Mouse (Mus musculus) bone marrow, adult 2 months (tissue): ENCODE data around the gene Pigp. TPM values are rescaled to one million over a fixed set of nuclear protein-coding genes. Genes with fewer than 3 reads are reported as not detected.

Source experiments
- H3K27ac ChIP-seq: fragments of 200-500 bp; 2 replicates; pipeline ENCODE4 v1.5.1; 2012; ENCODE audit warnings: low read depth, mild to moderate bottlenecking, control low read depth, inconsistent platforms, low read length; ENCODE audit not compliant: control insufficient read depth, poor library complexity, insufficient read depth
- H3K4me1 ChIP-seq: fragments of 200-500 bp; 2 replicates; pipeline ENCODE4 v1.6.1; 2011; ENCODE audit warnings: low read length; ENCODE audit not compliant: control insufficient read depth, insufficient read depth
- H3K4me3 ChIP-seq: fragments of 200-500 bp; replicated peaks from 2 replicates; pipeline ENCODE3; 2011; ENCODE audit warnings: mild to moderate bottlenecking, low read depth, low read length, control low read depth; ENCODE audit not compliant: control insufficient read depth
- CTCF ChIP-seq: fragments of 200-500 bp; IDR thresholded peaks from 2 replicates; pipeline ENCODE4 v1.5.1; 2011; ENCODE audit warnings: low read length, control low read depth; ENCODE audit not compliant: control insufficient read depth, insufficient read depth
- POLR2A ChIP-seq: fragments of 200-500 bp; IDR thresholded peaks from 2 replicates; pipeline ENCODE4 v1.6.1; 2011; ENCODE audit warnings: low read depth, mild to moderate bottlenecking, control low read depth, low read length, borderline replicate concordance; ENCODE audit not compliant: control insufficient read depth
- WGBS: fragments of 180-500 bp; shearing (Covaris S2); methylation state at CpG from one replicate; pipeline ENCODE4 v1.1.7; 2018; 5-methylcytosine and 5-hydroxymethylcytosine counted together
- polyA plus RNA-seq: library from polyadenylated mRNA; stranded (reverse); fragments of >200 nt; gene quantifications from 2 replicates; pipeline ENCODE4 v1.2.4, GENCODE M21; 2011; ENCODE audit warnings: low replicate concordance; ENCODE audit not compliant: missing spikeins, insufficient read depth, insufficient read length

Pigp gene
- polyA plus RNA-seq, 1 experiment: 13.0 TPM

DNA sequence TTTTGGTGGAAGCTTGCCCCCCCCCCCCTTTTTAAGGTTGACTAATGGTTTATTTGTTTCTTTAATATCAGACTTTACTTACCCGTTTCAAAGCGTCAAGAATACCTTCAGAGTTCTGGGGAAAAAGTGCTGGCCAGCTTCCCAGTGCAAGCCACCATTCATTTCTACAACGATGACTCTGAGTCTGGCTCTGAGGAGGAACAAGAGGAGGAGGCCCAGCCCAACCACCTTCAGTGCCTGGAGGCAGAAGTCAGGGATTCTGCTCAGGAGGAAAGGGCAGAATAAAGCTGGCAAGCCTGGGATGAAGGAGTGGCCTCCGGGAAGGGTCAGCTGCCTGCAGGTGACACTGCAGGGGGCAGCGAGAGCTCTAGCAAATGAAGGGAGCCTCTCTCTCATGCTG, 36.0 kb downstream of the Pigp start:
- no peak for TF ChIP-seq POLR2A
- no peak for TF ChIP-seq CTCF
- Histone ChIP-seq H3K27ac (no peak overlapping the region), H3K4me3 (no peak overlapping the region), H3K4me1 (no peaks in the 10 kb centered on the region; the same call in 1 of the 2 replicates)
- 52% methylated on average over 5 of the region's 5 CpGs for WGBS

DNA sequence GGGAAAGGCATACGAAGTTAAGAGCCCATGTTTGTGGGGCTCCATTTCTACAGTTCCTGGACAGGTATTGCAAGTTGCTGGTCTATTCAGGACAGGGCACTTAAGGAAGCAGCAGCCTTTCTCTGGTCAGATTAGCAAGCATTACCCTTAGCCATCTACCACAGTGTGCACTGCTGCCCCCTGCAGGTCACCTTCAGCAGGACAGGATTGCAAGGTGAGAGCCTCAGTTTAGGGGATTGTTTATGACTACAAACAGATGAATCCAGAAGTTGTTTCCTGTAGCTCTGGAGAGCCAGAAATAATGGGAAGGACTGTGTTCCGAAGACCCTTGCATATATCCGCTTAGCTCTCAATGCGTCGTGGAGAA, 39.8 kb downstream of the Pigp start:
- Histone ChIP-seq H3K27ac (no peak overlapping the region), H3K4me3 (no peak overlapping the region), H3K4me1 (no peaks in the 10 kb centered on the region; the same call in none of the 2 replicates)
- WGBS: 69% methylated on average over 5 of the region's 5 CpGs
- TF ChIP-seq POLR2A: no peak
- TF ChIP-seq CTCF: peak; percentile 96

GRCm38 (mm10) chr16:94331233-94331885, 40.3 kb downstream of the Pigp start:
- Histone ChIP-seq H3K4me1 (no peaks in the 10 kb centered on the region; the same call in none of the 2 replicates), H3K27ac (no peak overlapping the region), H3K4me3 (no peak overlapping the region)
- TF ChIP-seq CTCF (no peak), POLR2A (no peak)
- 80% methylated on average over 9 of the region's 9 CpGs for WGBS

- WGBS: 77% methylated on average over 5 of the region's 5 CpGs
- no peak overlapping the region for H3K4me3 ChIP-seq
- H3K4me1 ChIP-seq: no peaks in the 10 kb centered on the region; the same call in none of the 2 replicates
- no peak overlapping the region for H3K27ac ChIP-seq
- TF ChIP-seq POLR2A (no peak), CTCF (no peak)
Observed at GRCm38 (mm10) chr16:94330429-94330828, 41.2 kb downstream of the Pigp start.

DNA sequence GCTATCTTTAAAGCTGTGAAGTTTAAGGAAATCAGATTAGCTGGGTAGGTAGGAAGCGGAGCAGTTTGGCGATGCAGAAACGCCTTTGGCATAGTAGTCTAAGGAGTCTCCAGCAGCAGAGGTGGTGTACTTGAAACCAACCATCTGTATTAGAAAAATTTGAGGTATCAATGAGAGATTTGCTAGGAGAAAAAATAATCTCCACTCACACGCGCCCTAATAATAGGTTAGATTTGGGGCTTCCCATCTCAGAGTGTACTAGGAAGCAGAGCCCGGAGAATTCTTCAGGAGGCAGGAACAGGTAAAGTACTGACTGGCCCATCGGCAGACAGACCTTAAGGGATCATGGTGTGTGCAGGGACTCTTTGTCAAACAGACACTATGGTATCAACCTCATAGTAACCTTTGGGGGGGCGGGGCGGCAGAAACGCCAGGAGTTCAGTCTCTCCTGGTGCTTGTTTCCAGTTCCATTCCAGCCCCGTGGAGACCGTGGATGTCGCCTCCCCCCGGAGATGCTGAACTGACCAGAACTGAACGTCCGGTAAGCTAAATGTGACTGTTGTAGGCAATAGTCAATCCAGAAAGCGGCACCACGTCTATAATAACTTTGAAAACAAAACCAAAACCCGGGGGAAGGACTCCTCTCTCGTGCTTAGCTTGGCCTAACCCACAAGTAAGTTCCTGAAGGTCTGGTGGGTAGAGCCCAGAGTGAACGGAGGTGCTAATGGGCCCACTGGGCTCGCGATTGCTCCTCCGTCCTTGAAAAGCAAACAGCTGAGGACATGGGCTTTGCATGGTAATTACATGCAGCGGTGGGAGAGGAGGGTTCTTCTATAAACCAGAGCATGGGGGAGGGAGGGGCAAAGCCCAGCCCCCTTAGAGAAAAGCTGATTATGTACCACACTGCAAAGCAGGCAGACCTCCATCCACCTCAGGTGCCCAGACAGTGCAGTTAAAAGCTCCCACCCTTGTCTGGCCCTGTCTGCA, 42.5 kb downstream of the Pigp start:
- no peak for TF ChIP-seq POLR2A
- H3K4me1 ChIP-seq: no peaks in the 10 kb centered on the region; the same call in none of the 2 replicates
- WGBS: 8% methylated on average over 25 of the region's 25 CpGs
- H3K27ac ChIP-seq: no peak overlapping the region
- peak overlapping the region; percentile 58 for H3K4me3 ChIP-seq

GRCm38 (mm10) chr16:94327781-94328711, 43.6 kb downstream of the Pigp start, which contains the start of gene Ripply3:
TSS of gene Ripply3 (plus strand) at chr16:94328420.
- 1% methylated on average over 63 of the region's 63 CpGs for WGBS
- no peak within 1 kb of the TSS; the same call in 1 of the 2 replicates for H3K27ac ChIP-seq

GRCm38 (mm10) chr16:94326008-94326407, 45.6 kb downstream of the Pigp start:
- Histone ChIP-seq H3K27ac (no peak overlapping the region), H3K4me3 (no peak overlapping the region), H3K4me1 (no peaks in the 10 kb centered on the region; the same call in none of the 2 replicates)
- no peak for TF ChIP-seq CTCF
- no peak for TF ChIP-seq POLR2A
- whole genome bisulfite sequencing: 74% methylated on average over 3 of the region's 3 CpGs

More at GRCm38 (mm10) chr16:94327781-94328711, 43.6 kb downstream of the Pigp start, which contains the start of gene Ripply3:
- TF ChIP-seq POLR2A: no peak
- no peak for TF ChIP-seq CTCF
- Histone ChIP-seq H3K4me3 (peak within 1 kb of the TSS; percentile 67), H3K4me1 (no peaks in the 10 kb centered on the region; the same call in none of the 2 replicates)

GRCm38 (mm10) chr16:94323681-94324080, 48.0 kb downstream of the Pigp start:
- WGBS: 57% methylated on average over 5 of the region's 5 CpGs
- Histone ChIP-seq H3K27ac (no peak overlapping the region), H3K4me3 (no peak overlapping the region), H3K4me1 (no peaks in the 10 kb centered on the region; the same call in 1 of the 2 replicates)
- TF ChIP-seq CTCF (no peak), POLR2A (no peak)
